Mouse (Mus musculus) left cerebral cortex, postnatal 14 days (tissue): ENCODE data around the gene Rarg. TPM values are rescaled to one million over a fixed set of nuclear protein-coding genes. Genes with fewer than 3 reads are reported as not detected.

Source experiments
- DNase-seq, 2 experiments: peaks; one replicate each; pipeline ENCODE4 v3.0.0; 2021 to 2022; ENCODE audit warnings: low spot score in 2 of 2, mixed read lengths in 1 of 2
- intact Hi-C: fragments of 180-260 bp; cut with DNase I; formaldehyde crosslinking; loops from one replicate; pipeline ENCODE4 v1.15.1; 2025
- total RNA-seq, 2 experiments: library from RNA; stranded (reverse); gene quantifications; 2 replicates each; pipeline ENCODE4 v1.2.3; 2021

Gene Rarg
- total RNA-seq, 2 experiments from 2014 or later, result 8.3 to 9.4 TPM

GRCm38 (mm10) chr15:102188883-102189282 is 68.4 kb downstream of the Rarg start:
- DNase-seq, result no peak
- intact Hi-C loops, result no loop called here

DNA sequence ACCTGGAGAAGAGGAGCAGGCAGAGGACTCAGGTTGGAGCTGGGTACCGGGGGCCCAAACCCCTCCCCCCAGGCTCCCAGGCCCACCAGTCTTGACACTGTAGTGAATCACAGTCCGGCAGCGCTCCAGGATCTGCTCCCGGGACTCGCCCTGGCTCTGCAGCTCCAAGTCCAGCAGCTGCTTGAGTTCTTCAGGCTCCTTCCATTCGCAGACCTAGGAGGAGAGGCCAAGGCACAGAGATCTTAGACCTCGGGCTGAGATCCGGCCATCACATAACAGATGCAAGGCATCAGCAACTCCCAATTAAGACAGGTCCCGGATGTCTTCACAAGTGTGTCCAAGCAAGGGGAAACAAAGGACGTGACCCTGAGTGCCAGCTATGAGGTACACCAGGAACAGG is 69.2 kb downstream of the Rarg start:
- DNase-seq, result no peak
- intact Hi-C loops, result no loop called here

DNA sequence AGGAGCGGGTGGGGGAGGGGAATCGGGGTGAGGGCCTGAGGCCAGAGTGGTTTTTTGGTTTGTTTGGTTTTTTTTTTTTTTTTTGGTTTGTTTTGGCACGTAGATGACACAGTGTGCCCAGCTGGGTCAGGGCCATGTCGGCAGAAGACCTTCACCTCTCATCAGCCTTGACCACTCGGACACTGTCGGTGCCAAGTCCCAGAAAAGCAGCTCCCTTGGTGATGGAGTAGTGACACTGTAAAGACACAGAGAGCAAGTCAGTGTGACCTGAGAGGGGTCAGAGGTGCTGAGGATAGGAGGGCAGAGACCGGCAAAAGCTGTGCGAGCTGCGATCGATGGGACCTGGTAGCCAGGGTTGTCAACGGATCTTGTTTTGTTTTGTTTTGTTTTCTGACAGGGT is 71.1 kb downstream of the Rarg start:
- DNase-seq, result no peak
- intact Hi-C loops, result no loop called here

Other genes starting within 250 kb of the Rarg start
- under 1 TPM; 0.24 to 0.85 TPM for gene Krt18, start 229.3 kb downstream of the Rarg start, total RNA-seq
- 100 to 1,000 TPM; 167 to 168 TPM for gene Eif4b, start 183.7 kb downstream of the Rarg start, total RNA-seq
- gene Tns2, start 157.1 kb downstream of the Rarg start, total RNA-seq, result 10 to 100 TPM; 14.4 to 18.5 TPM
- 100 to 1,000 TPM; 143 to 152 TPM for gene Spryd3, start 121.3 kb downstream of the Rarg start, total RNA-seq
- 10 to 100 TPM; 11.9 to 13.5 TPM for gene Igfbp6, start 113.2 kb downstream of the Rarg start, total RNA-seq
- gene Soat2, start 107.0 kb downstream of the Rarg start, total RNA-seq, result not detected
- 10 to 100 TPM; 55.2 to 61.6 TPM for gene Zfp740, start 54.3 kb downstream of the Rarg start, total RNA-seq
- 10 to 100 TPM; 29.7 to 30.4 TPM for gene Csad, start 52.8 kb downstream of the Rarg start, total RNA-seq
- 1 to 10 TPM in 1 of 2 experiments, under 1 TPM in 1; 0.99 to 1.2 TPM for gene Itgb7, start 25.6 kb downstream of the Rarg start, total RNA-seq
- gene Gm9918, start 13.0 kb upstream of the Rarg start, total RNA-seq, result not detected
- gene Mfsd5, start 21.9 kb upstream of the Rarg start, total RNA-seq, result 10 to 100 TPM; 36.8 to 40.6 TPM
- 1 to 10 TPM; 1.8 to 2.3 TPM for gene Espl1, start 38.7 kb upstream of the Rarg start, total RNA-seq
- 100 to 1,000 TPM; 313 to 315 TPM for gene Pfdn5, start 68.6 kb upstream of the Rarg start, total RNA-seq
- 10 to 100 TPM; 48.2 to 51.4 TPM for gene Myg1, start 74.2 kb upstream of the Rarg start, total RNA-seq
- 10 to 100 TPM; 17.5 to 18.8 TPM for gene Aaas, start 93.3 kb upstream of the Rarg start, total RNA-seq
- gene Sp7, start 109.7 kb upstream of the Rarg start, total RNA-seq, result under 1 TPM; 0.26 to 0.53 TPM
- gene Sp1, start 148.6 kb upstream of the Rarg start, total RNA-seq, result 10 to 100 TPM; 23.2 to 24.5 TPM
- gene Amhr2, start 187.8 kb upstream of the Rarg start, total RNA-seq, result under 1 TPM; 0.51 to 0.75 TPM
- gene Prr13, start 201.5 kb upstream of the Rarg start, total RNA-seq, result 10 to 100 TPM; 22.3 to 24.8 TPM
- gene Pcbp2, start 213.0 kb upstream of the Rarg start, total RNA-seq, result 100 to 1,000 TPM; 436 to 453 TPM
- not detected for gene Gm10337, start 246.2 kb upstream of the Rarg start, total RNA-seq